Mouse (Mus musculus) colon, adult 2 months (tissue): ENCODE measurements around the gene Tmem132c. TPM values are rescaled to one million over a fixed set of nuclear protein-coding genes. Genes with fewer than 3 reads are reported as not detected.

ENCODE experiments used
- polyA plus RNA-seq: library from polyadenylated mRNA; depleted of rRNA; stranded (reverse); fragments of >200 nt; gene quantifications from 2 replicates; pipeline ENCODE4 v1.2.3, GENCODE M21; 2012; rRNA removed

Tmem132c gene
- 1.3 and 1.6 TPM in 2 replicates for polyA plus RNA-seq

DNA sequence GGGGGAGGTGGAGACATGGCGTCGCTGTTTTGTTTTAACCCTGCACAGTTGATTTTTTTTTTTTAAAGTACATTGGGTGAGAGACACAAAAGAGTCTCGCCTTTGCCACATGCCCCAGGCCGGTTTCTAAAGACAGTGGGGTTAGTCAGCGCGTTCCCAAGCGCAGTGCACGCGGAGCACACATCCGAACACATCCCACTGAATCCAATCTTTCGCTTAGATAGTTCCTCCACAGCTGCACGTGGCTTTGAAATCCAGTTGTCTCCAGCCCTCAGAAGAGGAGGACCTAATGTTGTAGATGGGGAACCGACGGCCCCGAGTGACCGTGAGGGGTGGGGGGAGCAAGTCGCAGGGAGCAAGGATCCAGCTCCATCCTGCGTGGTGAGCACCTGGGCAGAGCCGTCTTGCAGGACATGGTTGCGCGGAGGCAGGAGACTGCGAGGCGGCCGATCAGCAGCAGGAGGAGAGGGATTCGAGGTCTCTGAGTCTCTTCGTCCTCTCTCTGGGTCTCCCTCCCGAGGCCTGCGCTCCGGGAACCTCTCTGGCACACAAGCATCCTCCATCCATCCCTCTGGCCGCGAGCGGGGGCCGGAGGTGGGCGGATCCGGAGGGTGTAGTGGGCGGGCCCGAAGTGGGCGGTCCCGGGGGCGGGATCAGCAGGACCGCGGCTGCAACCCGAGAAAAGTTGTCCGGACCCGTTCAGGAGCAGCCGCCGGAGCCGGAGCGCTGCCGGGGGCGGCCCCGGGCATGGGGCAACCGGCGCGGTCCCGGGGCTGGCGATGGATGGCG, at the start of gene Tmem132c:
Gene Tmem132c, plus strand, starts transcription at position 673 of the 789 bp plus-strand sequence.

